Mouse (Mus musculus) intestine, embryonic 15.5 days (tissue): ENCODE data around the gene Mnd1. TPM values are rescaled to one million over a fixed set of nuclear protein-coding genes. Genes with fewer than 3 reads are reported as not detected.

Source experiments
- ATAC-seq: fragments of 200-750 bp; cut with Nextera tagmentation; 2 replicates; pipeline ENCODE4 v1.8.0; 2017; ENCODE audit warnings: moderate TSS enrichment, moderate library complexity
- H3K27ac ChIP-seq: fragments of 300-500 bp; sonication (generic); 2 replicates; pipeline ENCODE4 v1.5.1; 2015; ENCODE audit warnings: mild to moderate bottlenecking, inconsistent platforms
- H3K27me3 ChIP-seq: fragments of 300-500 bp; sonication (generic); replicated peaks from 2 replicates; pipeline ENCODE4 v1.6.1; 2015; ENCODE audit warnings: inconsistent platforms
- H3K36me3 ChIP-seq: fragments of 300-500 bp; sonication (generic); 2 replicates; pipeline ENCODE4 v1.6.1; 2015; ENCODE audit warnings: inconsistent platforms
- H3K4me1 ChIP-seq: fragments of 300-500 bp; sonication (generic); replicated peaks from 2 replicates; pipeline ENCODE4 v1.6.1; 2015; ENCODE audit warnings: inconsistent platforms
- H3K4me2 ChIP-seq: fragments of 300-500 bp; sonication (generic); replicated peaks from 2 replicates; pipeline ENCODE4 v1.6.1; 2015; ENCODE audit warnings: mild to moderate bottlenecking, inconsistent platforms
- H3K4me3 ChIP-seq: fragments of 300-500 bp; sonication (generic); replicated peaks from 2 replicates; pipeline ENCODE4 v1.5.1; 2015; ENCODE audit warnings: inconsistent platforms
- H3K9ac ChIP-seq: fragments of 300-500 bp; sonication (generic); 2 replicates; pipeline ENCODE4 v1.6.1; 2015; ENCODE audit warnings: inconsistent platforms
- H3K9me3 ChIP-seq: fragments of 300-500 bp; sonication (generic); 2 replicates; pipeline ENCODE4 v1.6.1; 2016; ENCODE audit warnings: inconsistent platforms
- WGBS: fragments of 180-500 bp; shearing (Covaris S2); methylation state at CpG from one replicate; pipeline ENCODE4 v1.1.7; 2015; 5-methylcytosine and 5-hydroxymethylcytosine counted together
- polyA plus RNA-seq: library from polyadenylated mRNA; unstranded; fragments of >200 nt; fragmentation: Nextera tagmentation; extraction: Ambion mirVana; gene quantifications from 2 replicates; pipeline ENCODE4 v1.2.1, GENCODE M21; 2015

The Mnd1 gene
- polyA plus RNA-seq, 1 experiment from 2014 or later: 12.0 TPM

DNA sequence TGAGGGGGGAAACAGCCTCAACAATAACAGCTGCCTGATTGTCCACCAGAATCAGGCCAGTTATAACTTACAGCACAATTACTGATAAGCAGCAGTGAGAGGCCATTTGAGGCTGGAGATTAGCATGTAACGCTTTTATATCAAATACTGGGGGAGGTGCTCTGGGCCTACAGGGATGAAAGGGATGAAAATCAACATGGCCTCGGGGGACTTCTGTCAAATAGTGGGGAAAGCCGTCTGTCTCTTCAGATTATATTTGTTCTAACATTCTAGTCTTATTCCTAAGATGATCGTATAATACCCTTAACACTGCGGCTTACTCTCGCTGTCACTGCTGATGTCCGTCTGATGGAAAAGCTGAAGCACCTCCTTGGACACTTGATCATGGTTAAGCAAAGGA, 75.5 kb downstream of the Mnd1 start:
- no peak for ATAC-seq
- Histone ChIP-seq H3K9ac (no peak overlapping the region), H3K27ac (no peak overlapping the region), H3K4me2 (no peak overlapping the region), H3K27me3 (no peaks in the 10 kb centered on the region), H3K4me3 (no peak overlapping the region), H3K4me1 (no peaks in the 10 kb centered on the region), H3K36me3 (no peaks in the 10 kb centered on the region), H3K9me3 (no peaks in the 10 kb centered on the region)
- 83% methylated on average over 7 of the region's 7 CpGs for whole genome bisulfite sequencing

DNA sequence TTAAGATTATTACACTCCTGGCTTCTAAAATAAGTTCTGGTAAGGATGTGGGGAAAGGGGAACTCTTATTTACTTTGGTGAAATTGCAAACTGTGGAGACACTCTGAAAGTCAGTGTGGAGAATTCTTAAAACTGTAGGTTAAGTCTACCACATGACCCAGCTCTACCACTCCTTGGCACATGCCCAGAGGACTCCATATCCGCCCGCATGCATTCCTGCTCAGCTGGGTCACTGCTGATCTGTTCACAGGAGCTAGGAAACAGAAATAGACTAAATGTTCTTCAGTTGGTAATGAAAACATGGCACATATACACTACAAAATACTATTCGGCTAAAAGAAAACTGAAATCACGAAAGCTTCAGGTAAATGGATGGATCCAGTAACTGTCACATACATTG, 78.1 kb downstream of the Mnd1 start:
- Histone ChIP-seq H3K4me3 (no peak overlapping the region), H3K9ac (no peak overlapping the region), H3K27me3 (no peaks in the 10 kb centered on the region), H3K27ac (no peak overlapping the region), H3K4me2 (no peak overlapping the region), H3K9me3 (no peaks in the 10 kb centered on the region), H3K4me1 (no peaks in the 10 kb centered on the region), H3K36me3 (no peaks in the 10 kb centered on the region)
- ATAC-seq: no peak
- WGBS: 86% methylated on average over 4 of the region's 4 CpGs

DNA sequence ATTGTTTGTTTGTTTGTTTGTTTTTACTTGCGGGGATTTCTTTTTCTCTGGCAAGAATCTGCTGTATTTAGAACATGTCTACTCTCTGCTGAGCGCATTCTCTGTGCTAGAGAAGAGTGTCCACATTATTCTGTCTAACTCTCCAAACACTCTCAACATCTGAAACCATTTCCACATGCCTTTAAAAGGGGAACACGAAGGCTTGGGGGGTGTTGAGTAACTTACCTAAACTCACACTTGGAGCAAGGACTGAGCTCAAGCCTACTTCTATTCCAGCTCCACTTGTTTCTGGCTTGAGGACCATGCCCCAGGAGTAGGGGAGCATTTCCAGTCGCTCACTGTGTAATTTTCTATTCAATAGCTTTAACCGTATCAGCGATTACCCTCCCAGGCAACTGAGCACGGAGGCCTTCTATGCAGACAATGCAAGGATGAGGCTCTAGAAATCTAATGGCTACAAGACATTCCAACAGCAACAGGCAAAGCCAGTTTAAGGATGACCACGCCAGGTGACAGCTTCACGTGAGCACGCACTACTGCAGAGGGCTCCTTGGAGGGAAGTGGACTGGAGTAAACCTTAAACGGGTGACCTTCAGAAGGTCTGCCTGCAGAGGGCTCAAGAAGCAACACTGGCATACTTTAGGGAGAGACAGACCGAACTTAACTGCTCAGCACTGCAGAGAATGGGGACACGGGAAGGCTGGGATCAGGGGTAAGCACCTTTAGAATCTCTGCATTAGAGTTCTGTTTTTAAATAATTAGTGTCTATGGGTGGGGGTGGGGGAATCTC, 78.8 kb downstream of the Mnd1 start:
- H3K4me1 ChIP-seq: no peaks in the 10 kb centered on the region
- H3K27ac ChIP-seq: no peak overlapping the region
- no peaks in the 10 kb centered on the region for H3K36me3 ChIP-seq
- WGBS: 74% methylated on average over 13 of the region's 13 CpGs
- H3K9ac ChIP-seq: no peak overlapping the region
- H3K27me3 ChIP-seq: no peaks in the 10 kb centered on the region
- no peak for ATAC-seq
- no peak overlapping the region for H3K4me3 ChIP-seq
- no peak overlapping the region for H3K4me2 ChIP-seq
- H3K9me3 ChIP-seq: no peaks in the 10 kb centered on the region

DNA sequence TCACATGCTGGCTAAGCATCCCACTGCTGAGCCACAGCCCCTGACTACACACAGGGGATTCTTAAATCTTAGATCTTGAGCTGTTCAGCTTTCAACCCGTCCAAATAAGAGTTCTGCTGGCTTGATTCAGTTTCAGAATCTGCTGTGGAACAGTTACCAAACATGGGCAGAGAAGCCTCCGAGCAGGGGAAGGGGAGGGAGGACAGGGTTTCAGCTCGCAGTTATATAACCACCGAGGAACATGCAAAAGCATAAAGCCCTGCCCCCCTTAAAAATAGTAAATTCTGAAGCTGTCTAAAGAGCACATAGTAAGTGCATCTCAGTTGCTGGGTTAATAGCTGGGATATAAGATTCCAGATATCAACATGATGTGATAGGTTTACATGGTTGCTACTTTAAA, 80.1 kb downstream of the Mnd1 start:
- Histone ChIP-seq H3K27me3 (no peaks in the 10 kb centered on the region), H3K9me3 (no peaks in the 10 kb centered on the region), H3K27ac (no peak overlapping the region), H3K36me3 (no peaks in the 10 kb centered on the region), H3K4me2 (no peak overlapping the region), H3K9ac (no peak overlapping the region), H3K4me1 (no peaks in the 10 kb centered on the region), H3K4me3 (no peak overlapping the region)
- ATAC-seq: 0 out of 2 replicates have a peak, but pooled peaks have one; percentile 41
- WGBS: 47% methylated on average over 4 of the region's 4 CpGs

DNA sequence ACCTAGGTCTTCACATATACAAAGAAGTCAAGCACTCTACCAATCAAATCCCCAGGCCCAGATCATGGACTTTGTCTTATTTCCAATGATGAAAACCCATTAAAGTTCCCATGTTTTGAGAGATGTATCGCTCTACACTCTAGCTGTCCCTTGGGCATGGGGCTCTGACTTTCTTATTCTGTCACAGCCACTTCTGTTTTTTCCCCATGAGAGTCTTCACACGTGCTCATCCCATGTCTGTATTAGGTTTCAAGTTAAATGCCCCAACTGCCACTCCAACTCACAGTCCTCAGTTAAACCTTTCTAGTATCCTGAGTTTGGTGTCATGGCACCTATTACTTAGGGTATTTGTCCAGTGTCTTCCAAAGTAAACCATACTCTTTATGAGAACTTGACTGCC, 80.8 kb downstream of the Mnd1 start:
- H3K9ac ChIP-seq: no peak overlapping the region
- ATAC-seq: no peak
- no peak overlapping the region for H3K4me2 ChIP-seq
- no peaks in the 10 kb centered on the region for H3K9me3 ChIP-seq
- no peak overlapping the region for H3K27ac ChIP-seq
- no peak overlapping the region for H3K4me3 ChIP-seq
- H3K36me3 ChIP-seq: no peaks in the 10 kb centered on the region
- WGBS: 81% methylated on average over 2 of the region's 2 CpGs
- no peaks in the 10 kb centered on the region for H3K27me3 ChIP-seq
- H3K4me1 ChIP-seq: no peaks in the 10 kb centered on the region

DNA sequence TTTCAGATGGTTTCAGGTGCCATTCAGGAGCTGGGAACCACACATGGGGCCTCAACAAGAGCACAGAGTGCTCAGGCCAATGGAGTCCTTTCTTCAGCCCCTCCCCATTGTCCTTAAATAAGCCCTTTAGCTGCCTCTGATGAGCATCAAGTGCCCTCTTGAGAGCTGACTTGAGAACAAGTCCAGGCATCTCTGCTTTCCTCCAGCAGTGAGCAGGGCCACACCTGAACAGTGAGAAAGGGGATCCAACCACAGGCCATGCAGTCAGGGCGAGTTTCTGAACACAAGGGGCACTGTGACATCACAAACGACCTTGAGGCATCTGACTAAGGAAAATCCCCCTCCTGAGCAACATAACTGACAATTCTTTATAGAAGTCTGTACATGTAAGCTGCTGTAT, 83.9 kb downstream of the Mnd1 start:
- Histone ChIP-seq H3K9me3 (no peaks in the 10 kb centered on the region), H3K27me3 (no peaks in the 10 kb centered on the region), H3K4me1 (no peaks in the 10 kb centered on the region), H3K9ac (no peak overlapping the region), H3K4me2 (no peak overlapping the region), H3K36me3 (no peaks in the 10 kb centered on the region), H3K27ac (no peak overlapping the region), H3K4me3 (no peak overlapping the region)
- no peak for ATAC-seq
- WGBS: 14% methylated on average over 2 of the region's 2 CpGs

DNA sequence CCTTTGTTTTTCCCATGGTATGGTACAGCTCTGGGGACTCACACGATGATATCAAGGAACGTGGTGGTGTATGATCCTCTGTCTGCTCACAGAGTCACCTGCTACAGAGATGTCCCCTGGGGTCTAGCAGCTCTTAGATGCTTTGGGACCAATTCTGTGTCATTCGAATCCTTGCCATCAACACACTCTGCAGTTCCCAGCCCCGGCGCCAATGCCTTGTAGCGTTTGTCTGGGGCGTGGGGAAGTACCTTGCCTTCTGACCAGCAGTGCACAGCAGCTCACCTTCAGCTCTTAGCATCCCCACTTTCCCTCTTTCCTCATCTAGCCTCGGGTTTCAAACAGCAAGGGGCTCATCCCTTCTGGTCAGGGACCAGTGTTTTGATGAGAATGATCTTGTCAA, 84.8 kb downstream of the Mnd1 start:
- Histone ChIP-seq H3K36me3 (no peaks in the 10 kb centered on the region), H3K4me1 (no peaks in the 10 kb centered on the region)
- 90% methylated on average over 8 of the region's 8 CpGs for WGBS

DNA sequence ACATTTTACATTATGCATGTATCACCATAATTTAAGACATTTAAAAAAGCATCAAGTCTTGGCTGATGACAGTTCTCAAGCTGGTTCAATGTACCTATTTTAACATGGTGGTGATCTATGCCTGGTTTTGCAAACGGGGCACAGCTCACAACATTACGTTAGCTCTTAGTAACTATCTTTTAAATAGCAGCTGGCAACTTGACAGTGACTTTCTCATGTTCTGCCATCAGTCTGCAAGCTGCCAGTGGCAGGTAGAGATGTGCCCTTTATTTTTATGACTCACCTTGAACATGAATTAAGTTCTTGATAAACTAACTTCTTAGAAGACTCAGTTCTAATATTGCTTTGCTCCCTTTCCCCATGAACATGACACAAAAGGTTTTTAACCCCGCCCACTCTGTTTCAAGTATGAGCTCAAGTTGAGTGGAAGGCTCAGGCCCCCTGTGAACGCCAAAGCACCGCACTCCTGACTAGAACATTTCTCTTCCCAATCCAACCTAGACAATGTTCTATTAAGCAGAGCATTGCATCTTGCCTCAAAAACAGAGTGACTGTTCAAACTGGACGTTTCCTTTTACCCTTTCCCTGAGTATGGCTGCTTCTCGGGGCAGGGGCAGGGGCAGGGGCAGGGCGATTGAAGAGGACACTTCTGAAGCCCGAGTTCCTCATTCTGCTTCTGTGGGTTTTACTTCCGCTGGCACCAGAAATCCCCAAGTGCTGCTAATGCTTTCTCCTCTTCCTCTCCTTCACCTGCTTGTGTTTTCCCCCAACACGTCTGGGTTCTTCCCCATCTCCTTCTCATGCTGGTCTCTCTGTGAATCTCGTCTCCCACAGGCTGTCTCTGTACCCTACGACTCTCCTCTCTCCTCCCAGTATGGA, 86.5 kb downstream of the Mnd1 start:
- no peaks in the 10 kb centered on the region for H3K27me3 ChIP-seq
- no peak overlapping the region for H3K9ac ChIP-seq
- no peak overlapping the region for H3K4me3 ChIP-seq
- H3K9me3 ChIP-seq: no peaks in the 10 kb centered on the region
- H3K36me3 ChIP-seq: no peaks in the 10 kb centered on the region
- no peak overlapping the region for H3K27ac ChIP-seq
- no peaks in the 10 kb centered on the region for H3K4me1 ChIP-seq
- H3K4me2 ChIP-seq: no peak overlapping the region
- no peak for ATAC-seq
- WGBS: 80% methylated on average over 13 of the region's 13 CpGs

More for the DNA sequence above, 84.8 kb downstream of the Mnd1 start:
- Histone ChIP-seq H3K4me2 (no peak overlapping the region), H3K9me3 (no peaks in the 10 kb centered on the region), H3K9ac (no peak overlapping the region), H3K27ac (no peak overlapping the region), H3K4me3 (no peak overlapping the region), H3K27me3 (no peaks in the 10 kb centered on the region)
- ATAC-seq: no peak

DNA sequence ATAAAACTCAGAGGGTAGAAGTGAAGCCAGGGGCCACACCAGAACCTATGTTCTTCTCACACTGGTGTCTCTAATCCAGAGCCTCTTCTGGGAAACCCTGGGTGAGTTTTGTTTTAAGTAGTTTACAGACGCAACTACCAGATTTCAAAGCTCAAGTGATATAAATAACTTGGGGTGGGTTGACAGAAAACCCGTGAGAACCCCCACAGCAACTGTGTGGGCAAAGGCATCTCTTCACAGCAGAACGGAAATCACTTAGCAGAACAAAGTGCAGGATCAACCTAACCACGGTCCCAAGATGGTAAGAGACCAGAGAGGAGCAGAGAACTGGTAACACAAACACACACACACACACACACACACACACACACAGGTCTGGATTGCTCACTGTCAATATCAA, 89.8 kb downstream of the Mnd1 start:
- WGBS: 70% methylated on average over 4 of the region's 4 CpGs
- H3K9me3 ChIP-seq: no peaks in the 10 kb centered on the region

DNA sequence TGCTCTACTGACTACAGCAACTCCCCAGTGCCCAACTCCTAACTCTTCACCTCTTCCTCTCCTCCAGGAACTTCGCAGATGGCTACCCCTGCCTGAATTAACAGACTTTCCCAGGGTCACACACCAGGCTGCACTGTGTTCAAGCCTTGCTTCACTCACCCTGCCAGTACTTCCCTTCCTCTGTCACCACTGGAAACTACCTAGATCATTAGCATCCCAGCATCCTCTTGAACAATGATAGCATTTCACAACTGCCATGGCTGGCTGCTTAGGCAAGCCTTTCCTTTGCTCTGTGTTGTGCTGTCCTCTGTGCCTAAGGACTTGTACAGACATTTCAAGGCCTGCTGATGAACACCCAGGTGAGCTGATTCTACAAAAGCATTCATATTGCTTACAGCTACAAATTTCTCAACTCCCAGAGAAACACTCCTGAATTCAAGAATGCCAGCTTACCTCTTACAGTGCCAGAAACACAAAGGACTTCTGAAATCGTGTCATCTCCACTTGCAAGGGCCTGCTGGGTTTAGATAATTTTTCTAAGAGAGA, 92.1 kb downstream of the Mnd1 start:
- Histone ChIP-seq H3K27me3 (no peaks in the 10 kb centered on the region), H3K9ac (no peak overlapping the region), H3K4me2 (no peak overlapping the region), H3K9me3 (no peaks in the 10 kb centered on the region), H3K27ac (no peak overlapping the region), H3K4me3 (no peak overlapping the region), H3K4me1 (no peaks in the 10 kb centered on the region; the same call in 1 of the 2 replicates), H3K36me3 (no peaks in the 10 kb centered on the region)
- 89% methylated on average over 2 of the region's 2 CpGs for WGBS
- ATAC-seq: no peak

More for the DNA sequence above, 89.8 kb downstream of the Mnd1 start:
- Histone ChIP-seq H3K9ac (no peak overlapping the region), H3K4me2 (no peak overlapping the region), H3K27me3 (no peaks in the 10 kb centered on the region), H3K36me3 (no peaks in the 10 kb centered on the region), H3K4me1 (no peaks in the 10 kb centered on the region; the same call in 1 of the 2 replicates), H3K4me3 (no peak overlapping the region), H3K27ac (no peak overlapping the region)
- no peak for ATAC-seq

DNA sequence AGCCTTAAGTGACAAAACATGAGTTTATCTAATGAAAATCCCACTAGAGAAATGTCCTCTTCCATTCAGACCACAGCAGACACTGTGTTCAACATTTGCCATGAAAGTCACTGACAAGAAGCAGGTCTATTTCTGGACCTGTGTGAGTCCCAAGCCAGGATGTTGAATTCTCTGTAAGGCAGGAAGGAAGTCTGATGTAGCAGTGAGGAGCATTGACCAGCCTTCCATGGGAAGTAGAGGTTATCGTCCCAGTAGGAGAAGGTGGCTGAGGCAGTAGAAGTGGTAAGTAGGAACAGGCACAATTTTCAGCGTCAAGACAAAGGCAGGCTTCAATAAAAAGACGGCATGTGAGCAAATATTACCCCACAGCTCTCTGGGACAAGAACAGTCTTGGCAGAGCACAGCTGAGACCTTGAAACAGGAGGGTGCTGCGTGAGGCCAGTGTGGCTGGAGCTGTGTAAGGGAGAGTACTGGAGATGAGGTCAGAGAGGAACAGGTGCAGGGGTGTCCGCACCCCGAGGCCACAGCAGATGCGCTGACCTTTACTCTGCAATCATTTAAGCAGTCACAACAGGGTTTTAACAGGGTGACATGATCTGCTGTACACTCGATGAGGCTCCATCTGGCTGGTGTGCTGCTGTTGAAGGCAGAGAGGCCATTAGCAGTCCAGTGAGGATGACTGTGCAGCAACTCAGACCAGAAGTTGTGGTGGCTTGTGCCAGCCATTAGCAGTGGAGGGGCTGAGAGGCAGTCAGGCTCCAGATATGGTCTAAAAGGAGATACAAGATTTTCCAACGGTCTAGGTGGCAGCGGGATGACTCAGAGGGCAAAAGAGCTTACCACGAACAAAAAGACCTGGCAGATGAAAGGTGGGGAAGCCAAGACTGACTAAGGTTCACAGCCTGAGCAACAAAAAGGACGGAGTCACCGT, 93.8 kb downstream of the Mnd1 start:
- WGBS: 64% methylated on average over 13 of the region's 13 CpGs
- Histone ChIP-seq H3K4me1 (no peaks in the 10 kb centered on the region; the same call in 1 of the 2 replicates), H3K4me3 (no peak overlapping the region), H3K27ac (no peak overlapping the region), H3K9ac (no peak overlapping the region), H3K9me3 (no peaks in the 10 kb centered on the region), H3K27me3 (no peaks in the 10 kb centered on the region), H3K36me3 (no peaks in the 10 kb centered on the region), H3K4me2 (no peak overlapping the region)
- ATAC-seq: 0 out of 2 replicates have a peak, but pooled peaks have one; percentile 41
